Mouse (Mus musculus) bone marrow macrophage, adult 2 months (primary cell): ENCODE results near the gene Tcaf1.

Source experiments
- CTCF ChIP-seq: IDR thresholded peaks from 2 replicates; pipeline ENCODE4 v1.5.1; 2012; ENCODE audit warnings: low read depth, mild to moderate bottlenecking, low read length, moderate library complexity
- POLR2A ChIP-seq: IDR thresholded peaks from 2 replicates; pipeline ENCODE4 v1.6.1; 2012; ENCODE audit warnings: mild to moderate bottlenecking, low read depth, low read length, borderline replicate concordance

DNA sequence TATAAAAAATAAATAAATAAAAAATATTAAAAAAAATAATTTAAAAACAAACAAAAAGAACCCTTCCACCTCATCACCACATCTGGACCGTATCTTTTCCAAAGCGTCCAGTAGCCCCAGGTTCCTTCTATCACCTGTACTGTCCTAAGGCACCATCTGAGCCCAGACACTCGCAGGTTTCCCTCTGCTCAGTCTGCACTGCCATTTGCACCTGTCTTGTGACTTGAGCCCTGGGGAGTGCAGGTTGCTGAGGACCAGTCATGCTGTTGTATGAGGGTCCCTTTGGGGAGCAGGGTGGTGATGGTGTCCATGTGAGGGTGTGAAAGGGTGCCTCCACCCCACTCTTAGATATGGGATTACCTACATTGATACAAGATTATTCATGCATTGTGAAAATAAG, 33.9 kb downstream of the Tcaf1 start:
- no peak for TF ChIP-seq POLR2A
- no peak for TF ChIP-seq CTCF
